Mouse (Mus musculus) frontal cortex, adult (tissue): ENCODE data around the gene Acrv1.
"Not testable (repeated sequence)": the region's sequence is repeated elsewhere in the genome, so short reads cannot be mapped to it uniquely, and the experiment has no call there.

Experiments used
- ATAC-seq: cut with Nextera tagmentation; 2 replicates; pipeline ENCODE4 v1.9.2; 2017; ENCODE audit warnings: mild to moderate bottlenecking, moderate library complexity, mixed read lengths; ENCODE audit not compliant: low TSS enrichment

The Acrv1 gene

GRCm38 (mm10) chr9:36692920-36693319, at the start of gene Acrv1:
Acrv1 (plus strand) TSS chr9:36693220.
- no peak for ATAC-seq

GRCm38 (mm10) chr9:36643276-36643675, 49.7 kb upstream of the Acrv1 start, which contains the start of gene A630095E13Rik:
A630095E13Rik (minus strand) TSS chr9:36643376.
- not testable (repeated sequence) for ATAC-seq

GRCm38 (mm10) chr9:36681424-36681823, 11.6 kb upstream of the Acrv1 start:
- ATAC-seq: no peak

- peak; percentile 85 for ATAC-seq
Observed at GRCm38 (mm10) chr9:36687329-36687728, 5.7 kb upstream of the Acrv1 start.

- no peak for ATAC-seq
Observed at GRCm38 (mm10) chr9:36694276-36694675, 1.3 kb downstream of the Acrv1 start.

GRCm38 (mm10) chr9:36705923-36706322, 12.9 kb downstream of the Acrv1 start:
- no peak for ATAC-seq

- no peak for ATAC-seq
Observed at GRCm38 (mm10) chr9:36707304-36707703, 14.3 kb downstream of the Acrv1 start.

DNA sequence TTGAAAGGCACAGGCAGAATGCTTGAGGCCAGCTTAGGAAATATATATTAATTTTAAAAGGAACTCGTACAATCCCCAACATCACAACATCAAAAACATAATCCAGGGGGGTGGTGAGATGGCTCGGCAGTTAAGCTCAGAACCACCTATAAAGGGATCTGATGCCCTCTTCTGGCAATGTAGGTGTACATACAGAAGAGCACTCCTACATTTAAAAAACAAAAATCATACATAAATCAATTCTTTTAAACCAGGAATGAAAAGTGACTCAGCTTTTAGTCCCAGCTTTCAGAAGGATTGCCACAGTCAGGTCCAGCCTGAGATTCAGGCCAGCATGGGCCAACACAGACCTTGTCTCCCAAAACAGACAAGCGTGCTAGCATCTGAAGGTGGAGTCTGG, 23.6 kb downstream of the Acrv1 start:
- peak; percentile 47; the same call in 1 of the 2 replicates for ATAC-seq

DNA sequence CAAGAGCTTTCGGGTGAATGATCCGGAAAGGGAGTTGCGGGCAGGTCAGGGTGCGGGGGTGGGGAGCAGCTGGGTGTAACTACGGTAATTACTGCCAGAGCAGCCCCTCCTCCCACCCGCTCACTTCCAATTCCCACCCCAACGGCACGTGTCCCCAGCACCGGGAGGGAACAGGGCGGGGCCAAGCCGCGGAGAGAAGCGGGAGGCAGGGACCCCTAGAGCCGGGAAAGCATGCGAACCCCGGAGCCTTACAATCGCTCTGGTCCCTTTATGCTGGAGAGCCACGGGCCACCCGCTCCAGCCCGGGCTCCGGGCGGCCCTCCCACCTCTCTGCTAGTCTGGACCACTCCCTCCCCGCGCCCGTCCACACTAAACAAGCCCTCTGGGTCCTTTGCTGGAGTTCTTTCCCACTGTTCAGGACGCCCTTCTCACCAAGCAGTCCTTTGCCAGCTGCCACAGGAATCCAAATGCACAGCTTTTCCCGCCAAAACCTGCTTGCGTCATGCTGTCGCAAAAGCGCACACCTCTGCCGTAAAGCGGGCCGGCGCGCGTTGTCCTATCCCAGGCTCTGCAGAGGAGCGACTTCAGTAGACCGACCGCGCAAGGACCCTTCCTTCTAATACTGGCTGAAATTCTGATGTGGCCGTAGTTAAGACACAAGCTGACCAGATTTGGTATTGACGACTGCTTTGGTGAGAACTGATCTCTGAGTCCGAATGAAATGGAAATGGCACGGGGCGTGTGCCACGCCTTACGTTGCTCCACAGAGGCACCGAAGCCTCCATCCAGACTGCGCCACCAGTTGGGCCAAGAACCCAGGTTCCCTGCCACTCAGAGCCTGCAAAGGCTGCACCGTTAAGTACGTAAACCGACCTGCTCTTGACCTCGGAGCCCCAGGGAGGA, 33.4 kb downstream of the Acrv1 start:
- peak; percentile 93 for ATAC-seq

DNA sequence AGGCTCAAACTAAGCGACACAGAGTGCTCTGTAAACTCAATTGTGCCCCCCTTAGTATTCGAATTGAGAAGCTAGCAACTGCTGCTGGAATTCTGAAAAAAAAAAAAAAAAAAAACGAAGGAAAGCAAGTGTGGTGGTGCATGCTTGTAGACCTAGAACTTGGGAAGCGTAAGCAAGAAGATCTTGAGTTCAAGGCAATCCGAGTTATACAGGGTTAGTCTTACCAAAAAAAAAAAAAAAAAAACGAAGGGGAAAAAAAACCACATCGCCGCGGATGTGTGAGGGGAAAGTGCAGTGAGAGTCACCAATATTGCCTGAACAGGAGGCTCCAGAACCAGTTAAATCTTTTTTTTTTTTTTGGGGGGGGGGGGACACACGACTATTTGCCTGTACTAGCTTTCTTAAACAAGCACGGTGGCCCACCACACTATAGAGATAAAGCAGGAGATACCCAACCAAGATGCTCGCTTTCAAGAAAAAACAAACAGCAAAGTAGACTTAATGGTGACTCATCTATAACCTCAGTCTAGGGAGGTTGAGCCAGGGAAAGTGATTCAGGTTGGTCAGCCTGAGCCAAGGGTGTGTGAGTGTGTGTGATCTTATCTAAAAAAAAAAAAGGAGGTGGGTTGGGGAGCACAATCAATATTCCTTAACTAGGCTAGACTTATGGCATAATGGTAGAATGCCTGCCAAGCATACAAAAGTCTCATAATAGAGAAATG, 34.2 kb downstream of the Acrv1 start, which contains the start of gene Chek1:
Chek1 (minus strand) TSS at position 32 of the 722 bp plus-strand sequence.
- peak; percentile 31 for ATAC-seq
